13 mouse cellular contexts compared by ENCODE assay signal in the genomic region with DNA sequence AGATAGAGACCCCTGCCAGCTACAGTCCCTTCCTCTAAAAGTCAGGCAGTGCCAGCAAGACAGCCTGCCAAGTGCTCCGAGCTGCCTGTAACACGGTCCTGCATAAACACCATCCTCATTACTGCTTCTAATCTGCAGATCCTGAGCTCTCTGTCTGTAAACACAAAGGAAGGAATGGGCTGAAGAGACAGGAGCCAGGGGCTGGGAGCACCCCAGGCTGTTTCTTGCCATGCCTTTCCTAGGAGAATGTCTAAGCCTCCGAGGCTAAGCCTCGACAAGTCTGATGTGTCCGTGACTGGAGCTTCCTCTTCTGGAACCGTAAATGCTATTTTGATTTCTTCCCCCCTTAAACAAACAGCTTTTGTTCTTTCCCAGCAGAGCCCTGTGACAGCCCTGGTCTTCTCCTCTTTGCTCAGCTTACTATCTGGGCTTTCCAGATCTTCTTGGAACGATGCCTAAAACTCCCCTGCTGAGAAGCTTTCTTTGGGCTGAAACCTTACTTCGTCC. TPM values are rescaled to one million over a fixed set of nuclear protein-coding genes. Genes with fewer than 3 reads are reported as not detected.
DNase-seq lines count a peak whose midpoint lies in the region; ATAC-seq lines count a peak whose summit lies in the region.
"Had no signal": no experiment of that assay in that cellular context is flagged by ENCODE, and none has a peak within 500 bp of the region (broad histone marks: within the 10 kb centered on the region; RNA-seq: fewer than 3 reads in every experiment).

No protein-coding gene starts in this region.

- WGBS in heart, embryonic 13.5 days = 17% methylated on average over 8 of the region's 8 CpGs
- 26% methylated on average over 8 of the region's 8 CpGs for WGBS in hindbrain, embryonic 14.5 days
- WGBS in stomach, embryonic 15.5 days = 12% methylated on average over 8 of the region's 8 CpGs

- H3K27me3 ChIP-seq in heart, embryonic 13.5 days (replicated peaks) = no peaks in the 10 kb centered on the region
- no peaks in the 10 kb centered on the region for H3K27me3 ChIP-seq in hindbrain, embryonic 14.5 days (ENCODE audit: control insufficient read depth, insufficient read depth, low read length)
- H3K27me3 ChIP-seq in stomach, embryonic 15.5 days (replicated peaks) = no peaks in the 10 kb centered on the region

- H3K4me1 ChIP-seq in heart, embryonic 13.5 days = peaks cover 25% of the 10 kb centered on the region
- peaks cover 21% of the 10 kb centered on the region for H3K4me1 ChIP-seq in hindbrain, embryonic 14.5 days (replicated peaks; ENCODE audit: control insufficient read depth, insufficient read depth, low read length)
- peaks cover 9% of the 10 kb centered on the region; the same call in 1 of the 2 replicates for H3K4me1 ChIP-seq in stomach, embryonic 15.5 days

- DNase-seq in heart, adult 8-10 months (ENCODE audit: low spot score) = no peak
- peak; percentile 14 for DNase-seq in lung, postnatal 10 days
- DNase-seq in lung, postnatal 36 days = no peak
- peak; percentile 61 for DNase-seq in hindbrain, embryonic 14.5 days (ENCODE audit: low spot score)
- no peak for DNase-seq in left cerebral cortex, adult 11 months (ENCODE audit: low spot score)
- no peak for DNase-seq in left cerebral cortex, adult 18-20 months (ENCODE audit: low spot score in 2 of 2)
- DNase-seq: adrenal gland, postnatal 25 days; cerebellum, postnatal 36 days; gastrocnemius, adult 2 months; layer of hippocampus, adult 9-11 months; thymus, adult 18-20 months had no signal

- H3K9me3 ChIP-seq in heart, embryonic 13.5 days = peaks cover 4% of the 10 kb centered on the region; the same call in 1 of the 2 replicates
- peaks cover 1% of the 10 kb centered on the region; the same call in 1 of the 2 replicates for H3K9me3 ChIP-seq in hindbrain, embryonic 14.5 days (ENCODE audit: control insufficient read depth, low read length)
- H3K9me3 ChIP-seq in stomach, embryonic 15.5 days = no peaks in the 10 kb centered on the region

- H3K9ac ChIP-seq in heart, embryonic 13.5 days = 0 out of 2 replicates have a peak overlapping the region, but pooled peaks have one; percentile 1
- H3K9ac ChIP-seq in hindbrain, embryonic 14.5 days = no peak overlapping the region
- no peak overlapping the region for H3K9ac ChIP-seq in stomach, embryonic 15.5 days

- H3K4me2 ChIP-seq in heart, embryonic 13.5 days = peak overlapping the region; percentile 28
- H3K4me2 ChIP-seq in hindbrain, embryonic 14.5 days (replicated peaks) = 0 out of 2 replicates have a peak overlapping the region, but pooled peaks have one; percentile 3
- no peak overlapping the region for H3K4me2 ChIP-seq in stomach, embryonic 15.5 days

- no peak overlapping the region for H3K4me3 ChIP-seq in heart, embryonic 13.5 days
- no peak overlapping the region for H3K4me3 ChIP-seq in hindbrain, embryonic 14.5 days (replicated peaks; ENCODE audit: low read length)
- H3K4me3 ChIP-seq in stomach, embryonic 15.5 days (replicated peaks) = no peak overlapping the region
- H3K4me3 ChIP-seq: gastrocnemius, adult 2 months had no signal

- H3K27ac ChIP-seq in heart, embryonic 13.5 days (replicated peaks) = peak overlapping the region; percentile 67
- peak overlapping the region; percentile 53 for H3K27ac ChIP-seq in hindbrain, embryonic 14.5 days
- H3K27ac ChIP-seq in stomach, embryonic 15.5 days = peak overlapping the region; percentile 62
- H3K27ac ChIP-seq: gastrocnemius, adult 2 months had no signal

- ATAC-seq in heart, embryonic 13.5 days (ENCODE audit: extremely low read depth, insufficient number of reproducible peaks, low FRiP score, low TSS enrichment) = no peak
- ATAC-seq in hindbrain, embryonic 14.5 days (ENCODE audit: low FRiP score) = peak; percentile 61; the same call in 1 of the 2 replicates
- ATAC-seq in stomach, embryonic 15.5 days (ENCODE audit: insufficient read depth, low FRiP score, low read depth) = 0 out of 2 replicates have a peak, but pooled peaks have one; percentile 18

- no peaks in the 10 kb centered on the region for H3K36me3 ChIP-seq in heart, embryonic 13.5 days
- no peaks in the 10 kb centered on the region for H3K36me3 ChIP-seq in hindbrain, embryonic 14.5 days (replicated peaks; ENCODE audit: control insufficient read depth, insufficient read depth)
- H3K36me3 ChIP-seq in stomach, embryonic 15.5 days = no peaks in the 10 kb centered on the region

RNA-seq across cellular contexts. Expression of gene Ccdc3, which starts 24.7 kb away (rescaled TPM):
- polyA plus RNA-seq in heart, embryonic 13.5 days (2015; fragmentation: Nextera tagmentation; extraction: Ambion mirVana) = 10.6 and 12.7 TPM in 2 replicates
- total RNA-seq in heart, adult 8-10 months (2022) = 1 to 10 TPM; 2.2 to 3.2 (median 3.1) TPM
- polyA plus RNA-seq in hindbrain, embryonic 14.5 days (2014; fragmentation: Nextera tagmentation; extraction: Ambion mirVana) = 13.9 and 16.6 TPM in 2 replicates
- polyA plus RNA-seq in stomach, embryonic 15.5 days (2015; fragmentation: Nextera tagmentation; extraction: Ambion mirVana) = 18.0 and 20.3 TPM in 2 replicates
- 10 to 100 TPM; 15.9 to 16.7 TPM for total RNA-seq in left cerebral cortex, adult 18-20 months (2021)

RNA-seq across cellular contexts. Expression of gene Optn, which starts 49.0 kb away (rescaled TPM):
- 13.0 TPM in 2 replicates for polyA plus RNA-seq in heart, embryonic 13.5 days (2015; fragmentation: Nextera tagmentation; extraction: Ambion mirVana)
- 100 to 1,000 TPM in 1 of 4 experiments, 10 to 100 TPM in 3; 81.2 to 101 (median 95.0) TPM for total RNA-seq in heart, adult 8-10 months (2022)
- 18.0 and 20.7 TPM in 2 replicates for polyA plus RNA-seq in hindbrain, embryonic 14.5 days (2014; fragmentation: Nextera tagmentation; extraction: Ambion mirVana)
- polyA plus RNA-seq in stomach, embryonic 15.5 days (2015; fragmentation: Nextera tagmentation; extraction: Ambion mirVana) = 11.2 and 12.4 TPM in 2 replicates
- total RNA-seq in left cerebral cortex, adult 18-20 months (2021) = 10 to 100 TPM; 19.3 to 20.7 TPM

Comparison
In these comparisons a context has a peak if more than half of its experiments do, and no peak if none do; other contexts are left out.
1. DNase-seq: peak in lung, postnatal 10 days (single experiment) and hindbrain, embryonic 14.5 days (single experiment); none in heart, adult 8-10 months (single experiment), lung, postnatal 36 days (single experiment), left cerebral cortex, adult 11 months (single experiment) and left cerebral cortex, adult 18-20 months (0 of 2).
2. Peak in every context shown above with its lines, with median percentiles within 50 percentile points of each other: H3K27ac ChIP-seq.